Mouse (Mus musculus) lung, embryonic 15.5 days (tissue): ENCODE measurements at regions not wholly inside any gene's neighbourhood (a gene's known extent, or its start where the extent isn't known, plus 50 kb on each side); places are given as distances from the start of the nearest gene placed in this dataset.

Experiments used
- ATAC-seq: fragments of 200-750 bp; cut with Nextera tagmentation; 2 replicates; pipeline ENCODE4 v1.8.0; 2017; ENCODE audit warnings: moderate number of reproducible peaks, borderline replicate concordance; ENCODE audit not compliant: low FRiP score, low TSS enrichment; ENCODE audit errors: extremely low read depth
- H3K27ac ChIP-seq: fragments of 300-500 bp; sonication (generic); 2 replicates; pipeline ENCODE4 v1.5.1; 2015; ENCODE audit warnings: moderate library complexity, mild to moderate bottlenecking, inconsistent platforms
- H3K27me3 ChIP-seq: fragments of 300-500 bp; sonication (generic); 2 replicates; pipeline ENCODE4 v1.6.1; 2015; ENCODE audit warnings: inconsistent platforms
- H3K36me3 ChIP-seq: fragments of 300-500 bp; sonication (generic); 2 replicates; pipeline ENCODE4 v1.6.1; 2015; ENCODE audit warnings: inconsistent platforms
- H3K4me1 ChIP-seq: fragments of 300-500 bp; sonication (generic); 2 replicates; pipeline ENCODE4 v1.6.1; 2015; ENCODE audit warnings: inconsistent platforms
- H3K4me2 ChIP-seq: fragments of 300-500 bp; sonication (generic); 2 replicates; pipeline ENCODE4 v1.6.1; 2015; ENCODE audit warnings: inconsistent platforms, mild to moderate bottlenecking, moderate library complexity
- H3K4me3 ChIP-seq: fragments of 300-500 bp; sonication (generic); 2 replicates; pipeline ENCODE4 v1.5.1; 2015; ENCODE audit warnings: mild to moderate bottlenecking, inconsistent platforms
- H3K9ac ChIP-seq: fragments of 300-500 bp; sonication (generic); 2 replicates; pipeline ENCODE4 v1.6.1; 2015; ENCODE audit warnings: inconsistent platforms
- H3K9me3 ChIP-seq: fragments of 300-500 bp; sonication (generic); 2 replicates; pipeline ENCODE4 v1.6.1; 2016; ENCODE audit warnings: inconsistent platforms
- whole genome bisulfite sequencing: fragments of 180-500 bp; shearing (Covaris S2); methylation state at CpG from one replicate; pipeline ENCODE4 v1.1.7; 2015; 5-methylcytosine and 5-hydroxymethylcytosine counted together

DNA sequence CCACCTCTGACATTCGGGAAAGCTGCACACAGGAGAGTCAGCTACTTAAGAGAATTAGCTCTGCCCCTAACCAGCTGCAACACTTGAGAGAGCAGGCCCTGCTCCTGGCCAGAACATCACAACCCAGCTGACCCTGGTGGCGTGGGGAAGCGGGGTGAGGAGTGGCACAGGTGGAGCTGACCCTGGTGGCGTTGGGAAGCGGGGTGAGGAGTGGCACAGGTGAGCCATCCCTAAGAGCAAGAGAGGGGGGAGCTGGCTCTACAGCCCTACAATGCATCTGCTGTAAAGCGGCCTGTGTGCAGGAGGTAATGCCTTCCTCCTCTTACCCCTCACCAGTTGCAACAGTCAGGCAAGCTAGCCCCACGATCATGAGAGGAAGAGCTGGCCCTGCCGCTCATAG is 293.5 kb upstream of the N6amt1 start:
- Histone ChIP-seq H3K36me3 (no peaks in the 10 kb centered on the region), H3K4me1 (no peaks in the 10 kb centered on the region), H3K9me3 (no peaks in the 10 kb centered on the region), H3K4me2 (no peak overlapping the region), H3K27me3 (no peaks in the 10 kb centered on the region), H3K4me3 (no peak overlapping the region), H3K27ac (no peak overlapping the region), H3K9ac (no peak overlapping the region)
- 0 out of 2 replicates have a peak, but pooled peaks have one; percentile 19 for ATAC-seq
- WGBS, result 81% methylated on average over 8 of the region's 8 CpGs

DNA sequence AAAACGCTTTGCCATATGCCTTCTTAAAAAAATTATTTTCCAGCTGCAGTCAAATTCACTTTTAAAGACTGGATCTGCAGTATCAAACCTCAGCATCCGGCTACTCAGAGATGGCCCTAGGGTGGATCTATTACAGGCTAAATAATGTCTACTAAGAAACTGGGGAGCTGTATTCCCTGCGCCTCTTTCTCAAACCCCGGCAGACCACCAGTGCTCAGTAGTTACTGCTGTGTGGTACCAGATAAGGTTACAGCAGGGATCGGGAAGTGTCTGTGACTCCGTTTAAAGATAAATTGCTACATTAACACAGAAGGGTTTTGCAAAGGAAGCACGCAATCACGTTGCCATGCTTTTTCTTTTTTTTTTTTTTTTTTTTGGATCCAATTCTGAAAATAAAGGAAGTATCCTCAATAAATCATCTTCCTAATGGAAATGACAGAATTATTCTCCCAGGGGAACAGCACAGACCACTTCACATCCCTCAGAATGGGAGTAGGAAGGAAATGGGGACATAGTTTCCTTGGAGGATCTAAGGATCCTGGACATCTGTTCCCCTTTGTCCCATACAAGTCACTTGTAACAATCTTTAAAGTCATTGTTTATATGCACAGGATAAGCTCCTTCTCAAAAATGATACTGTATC is 304.1 kb upstream of the N6amt1 start:
- 48% methylated on average over 8 of the region's 8 CpGs for WGBS
- ATAC-seq, result peak; percentile 72
- no peak overlapping the region for H3K4me2 ChIP-seq
- no peak overlapping the region for H3K27ac ChIP-seq
- no peaks in the 10 kb centered on the region for H3K9me3 ChIP-seq
- H3K4me3 ChIP-seq, result no peak overlapping the region
- no peaks in the 10 kb centered on the region for H3K27me3 ChIP-seq
- H3K9ac ChIP-seq, result no peak overlapping the region
- no peaks in the 10 kb centered on the region; the same call in 1 of the 2 replicates for H3K4me1 ChIP-seq
- no peaks in the 10 kb centered on the region for H3K36me3 ChIP-seq

DNA sequence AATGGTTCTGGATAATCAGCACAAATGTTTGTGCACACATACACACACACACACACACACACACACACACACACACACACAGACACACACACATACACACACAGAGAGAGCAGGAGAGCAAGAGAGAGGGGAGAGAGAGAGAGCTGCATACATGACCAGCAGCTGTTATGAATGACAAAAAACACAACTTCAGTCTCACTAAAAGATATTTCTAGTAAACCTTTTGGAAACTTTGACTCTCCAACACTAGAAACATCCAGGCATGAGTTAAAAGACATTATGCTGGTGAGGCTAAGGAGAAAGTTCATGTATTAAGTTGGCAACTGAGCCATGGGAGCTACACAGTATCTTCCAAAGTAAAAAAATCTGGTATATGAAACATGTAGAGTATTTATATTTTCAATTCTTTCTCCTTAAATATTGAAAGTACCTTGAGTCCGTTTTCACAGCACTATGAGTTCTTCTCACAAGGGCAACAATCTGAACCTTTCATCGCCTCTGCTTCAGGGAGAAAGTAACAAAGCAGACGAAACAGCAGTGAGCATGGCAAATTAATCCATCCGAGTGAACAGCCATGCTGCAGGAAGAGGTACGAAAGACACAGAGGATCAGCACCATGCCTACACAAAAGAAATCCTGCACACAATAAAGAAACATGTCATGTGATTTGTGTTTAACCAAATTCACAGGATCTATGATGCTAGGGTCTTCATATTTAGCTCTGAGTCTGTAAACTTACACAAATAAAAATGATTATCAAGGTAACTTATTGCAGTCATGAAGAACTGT is 309.0 kb upstream of the N6amt1 start:
- no peaks in the 10 kb centered on the region; the same call in 1 of the 2 replicates for H3K4me1 ChIP-seq
- no peaks in the 10 kb centered on the region for H3K36me3 ChIP-seq
- 83% methylated on average over 5 of the region's 5 CpGs for WGBS
- no peak overlapping the region for H3K4me3 ChIP-seq
- no peaks in the 10 kb centered on the region for H3K9me3 ChIP-seq
- H3K27me3 ChIP-seq, result no peaks in the 10 kb centered on the region
- no peak for ATAC-seq
- no peak overlapping the region for H3K4me2 ChIP-seq
- no peak overlapping the region for H3K9ac ChIP-seq
- no peak overlapping the region for H3K27ac ChIP-seq

DNA sequence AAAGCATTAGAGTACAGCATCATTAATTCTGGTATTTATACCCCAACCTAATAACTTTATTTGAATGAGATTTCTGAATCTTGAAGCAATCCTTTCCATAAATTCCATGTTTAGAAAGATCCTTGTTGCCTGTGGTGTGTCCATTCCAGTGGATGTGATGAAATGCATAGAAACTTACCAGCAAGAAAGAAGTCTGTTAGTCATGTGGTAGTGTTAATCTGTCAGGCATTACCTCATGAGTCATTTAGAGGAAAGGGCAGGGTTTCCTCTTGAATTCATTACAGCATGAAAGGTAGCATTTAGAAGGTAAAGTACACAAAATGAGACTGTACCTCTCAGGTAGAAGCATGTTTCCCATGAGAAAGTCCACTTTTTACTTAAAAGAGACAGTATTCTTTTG is 310.3 kb upstream of the N6amt1 start:
- Histone ChIP-seq H3K4me2 (no peak overlapping the region), H3K27me3 (no peaks in the 10 kb centered on the region), H3K27ac (no peak overlapping the region), H3K4me1 (no peaks in the 10 kb centered on the region), H3K36me3 (no peaks in the 10 kb centered on the region), H3K9ac (no peak overlapping the region), H3K9me3 (no peaks in the 10 kb centered on the region), H3K4me3 (no peak overlapping the region)
- ATAC-seq, result no peak

DNA sequence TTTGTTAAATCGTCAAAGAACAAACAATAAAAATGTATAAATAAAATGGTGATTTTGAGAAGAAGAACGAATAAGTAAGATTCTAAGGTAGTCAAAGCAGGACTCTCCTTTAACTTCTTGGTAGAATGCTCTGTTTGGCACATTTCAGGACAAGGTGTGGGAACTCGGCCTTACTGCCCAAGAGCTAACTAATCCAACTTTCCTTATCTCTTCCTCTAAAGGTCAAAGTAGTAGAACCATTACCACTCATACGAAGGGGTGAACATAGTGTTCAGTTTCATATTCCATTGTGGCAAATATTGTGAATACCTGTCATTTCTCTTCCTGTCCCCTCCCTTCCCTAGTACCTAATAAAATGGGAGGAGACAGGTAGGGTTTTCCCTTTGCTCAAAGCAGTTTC is 313.6 kb upstream of the N6amt1 start:
- Histone ChIP-seq H3K4me1 (no peaks in the 10 kb centered on the region), H3K4me2 (no peak overlapping the region), H3K9me3 (no peaks in the 10 kb centered on the region), H3K27me3 (no peaks in the 10 kb centered on the region), H3K4me3 (no peak overlapping the region), H3K27ac (no peak overlapping the region), H3K36me3 (no peaks in the 10 kb centered on the region), H3K9ac (no peak overlapping the region)
- WGBS, result 70% methylated on average over 4 of the region's 4 CpGs
- no peak for ATAC-seq

DNA sequence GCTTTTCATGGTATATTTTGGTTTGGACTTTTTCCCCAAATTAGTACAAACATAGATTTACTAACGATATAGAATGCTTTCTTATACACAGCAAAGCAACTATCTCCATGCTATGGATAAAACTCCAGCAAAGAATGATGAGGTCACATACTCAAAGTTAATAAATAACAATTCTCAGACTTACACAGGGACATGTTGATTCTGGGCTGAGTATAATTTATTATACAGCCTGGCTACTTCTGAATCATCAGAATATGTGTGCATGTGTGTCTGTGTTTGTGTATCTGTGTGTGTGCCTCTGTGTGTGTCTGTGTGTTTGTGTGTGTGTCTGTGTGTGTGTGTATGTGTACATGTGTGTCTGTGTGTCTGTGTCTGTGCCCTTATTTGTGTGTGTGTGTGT is 314.1 kb upstream of the N6amt1 start:
- H3K9me3 ChIP-seq, result no peaks in the 10 kb centered on the region
- no peaks in the 10 kb centered on the region for H3K4me1 ChIP-seq
- H3K36me3 ChIP-seq, result no peaks in the 10 kb centered on the region
- no peak overlapping the region for H3K9ac ChIP-seq
- no peak overlapping the region for H3K27ac ChIP-seq
- no peak for ATAC-seq
- H3K4me2 ChIP-seq, result no peak overlapping the region
- H3K4me3 ChIP-seq, result no peak overlapping the region
- H3K27me3 ChIP-seq, result no peaks in the 10 kb centered on the region
- WGBS, result 76% methylated on average over 1 of the region's 1 CpGs

DNA sequence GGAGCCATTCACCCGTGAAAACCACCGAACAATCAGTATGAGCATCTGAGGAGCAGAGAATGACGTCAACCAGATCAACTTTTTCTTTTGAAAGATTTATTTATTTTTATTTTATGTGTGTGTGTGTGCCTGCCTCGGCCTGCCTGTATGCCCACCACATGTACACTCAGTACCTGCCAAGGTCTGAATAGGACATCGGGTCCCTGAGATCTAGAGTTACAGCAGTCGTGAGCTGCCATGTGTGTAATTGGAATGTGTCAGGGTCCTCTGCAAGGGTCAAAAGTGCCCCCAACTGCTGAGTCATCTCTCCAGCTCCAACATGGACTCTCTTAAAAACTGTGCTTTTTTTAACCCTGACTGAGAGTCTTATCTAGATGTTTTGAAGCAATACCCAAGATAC is 316.9 kb upstream of the N6amt1 start:
- no peak for ATAC-seq
- WGBS, result 78% methylated on average over 6 of the region's 6 CpGs
- no peak overlapping the region for H3K9ac ChIP-seq

DNA sequence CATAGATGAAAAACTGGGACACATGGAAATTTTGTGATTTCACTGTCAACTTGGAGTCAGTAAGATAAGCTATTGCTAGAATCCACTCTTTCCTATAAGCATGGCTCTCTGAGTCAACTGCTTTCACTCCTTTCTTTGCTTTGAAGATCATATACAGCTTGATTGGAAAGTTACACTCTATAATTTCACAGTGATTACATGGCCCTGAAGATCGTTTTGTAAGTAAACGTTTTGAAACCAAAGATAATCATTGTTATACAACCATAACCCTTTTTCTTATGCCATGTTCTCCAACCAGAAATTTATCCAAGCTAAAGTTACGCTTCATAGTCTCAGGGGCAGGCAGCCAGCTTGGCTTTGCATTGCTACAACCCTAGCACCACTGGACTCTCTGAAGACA is 322.1 kb upstream of the N6amt1 start:
- H3K27me3 ChIP-seq, result no peaks in the 10 kb centered on the region
- H3K9ac ChIP-seq, result no peak overlapping the region
- ATAC-seq, result no peak
- no peaks in the 10 kb centered on the region for H3K36me3 ChIP-seq
- no peak overlapping the region for H3K4me3 ChIP-seq
- no peak overlapping the region for H3K27ac ChIP-seq
- H3K4me1 ChIP-seq, result no peaks in the 10 kb centered on the region
- 42% methylated on average over 3 of the region's 3 CpGs for WGBS
- H3K4me2 ChIP-seq, result no peak overlapping the region
- no peaks in the 10 kb centered on the region for H3K9me3 ChIP-seq

More for the DNA sequence above, 316.9 kb upstream of the N6amt1 start:
- Histone ChIP-seq H3K4me2 (no peak overlapping the region), H3K9me3 (no peaks in the 10 kb centered on the region), H3K27ac (no peak overlapping the region), H3K4me3 (no peak overlapping the region), H3K27me3 (no peaks in the 10 kb centered on the region), H3K36me3 (no peaks in the 10 kb centered on the region), H3K4me1 (no peaks in the 10 kb centered on the region)

DNA sequence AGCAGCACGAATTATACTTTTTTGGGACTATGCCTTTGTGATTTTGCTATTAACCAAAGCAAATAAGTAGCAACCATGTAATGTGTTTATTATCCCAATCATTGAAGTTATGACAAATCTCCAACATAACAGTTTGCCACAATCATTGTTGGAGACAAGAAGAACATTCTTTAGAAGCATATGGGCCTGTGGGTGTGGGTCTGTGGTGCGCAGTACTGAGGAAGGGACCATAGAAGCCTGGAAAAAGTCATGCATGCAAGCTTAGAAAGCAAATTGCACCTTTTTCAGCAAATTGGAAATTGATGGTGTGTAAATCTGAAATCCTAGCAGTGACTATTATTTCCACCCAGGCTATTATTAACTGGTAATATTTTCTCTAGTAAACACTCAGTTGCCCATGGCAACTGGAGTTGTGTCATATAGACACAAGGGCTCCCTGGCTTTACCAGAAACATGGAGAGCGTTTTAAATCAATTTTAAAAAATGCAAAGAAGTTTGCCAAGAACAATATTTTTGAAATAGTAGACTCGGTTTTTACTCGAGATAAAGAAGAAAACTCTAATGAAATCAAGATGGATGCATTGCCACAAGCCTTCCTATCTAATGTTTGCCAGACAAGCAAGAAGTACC is 325.4 kb upstream of the N6amt1 start:
- no peak for ATAC-seq
- Histone ChIP-seq H3K27ac (no peak overlapping the region), H3K27me3 (no peaks in the 10 kb centered on the region), H3K9me3 (no peaks in the 10 kb centered on the region), H3K4me3 (no peak overlapping the region), H3K9ac (no peak overlapping the region), H3K36me3 (no peaks in the 10 kb centered on the region), H3K4me1 (no peaks in the 10 kb centered on the region), H3K4me2 (no peak overlapping the region)
- 67% methylated on average over 5 of the region's 5 CpGs for WGBS

DNA sequence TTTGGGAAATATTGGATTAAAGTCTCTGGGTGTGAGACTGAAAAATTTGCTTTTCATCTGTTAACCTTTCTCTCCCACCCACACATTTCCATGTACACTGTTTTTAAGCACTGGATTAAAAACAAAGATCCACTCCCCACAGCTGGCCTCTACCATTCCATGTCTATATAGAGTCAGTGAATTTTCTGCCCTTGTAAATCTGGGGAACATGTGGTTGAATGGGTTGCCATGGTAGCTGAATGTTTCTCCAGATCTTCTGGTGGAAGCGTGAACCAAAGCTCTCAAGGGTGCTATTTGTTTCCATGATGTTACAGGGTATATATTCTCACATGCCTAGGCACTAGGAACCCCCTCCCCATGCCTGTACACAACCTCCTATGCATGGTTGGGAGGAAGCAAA is 326.4 kb upstream of the N6amt1 start:
- Histone ChIP-seq H3K27ac (no peak overlapping the region), H3K4me2 (no peak overlapping the region), H3K9ac (no peak overlapping the region), H3K27me3 (no peaks in the 10 kb centered on the region), H3K36me3 (no peaks in the 10 kb centered on the region), H3K4me3 (no peak overlapping the region), H3K4me1 (no peaks in the 10 kb centered on the region), H3K9me3 (no peaks in the 10 kb centered on the region)
- ATAC-seq, result no peak
- 65% methylated on average over 1 of the region's 1 CpGs for WGBS

DNA sequence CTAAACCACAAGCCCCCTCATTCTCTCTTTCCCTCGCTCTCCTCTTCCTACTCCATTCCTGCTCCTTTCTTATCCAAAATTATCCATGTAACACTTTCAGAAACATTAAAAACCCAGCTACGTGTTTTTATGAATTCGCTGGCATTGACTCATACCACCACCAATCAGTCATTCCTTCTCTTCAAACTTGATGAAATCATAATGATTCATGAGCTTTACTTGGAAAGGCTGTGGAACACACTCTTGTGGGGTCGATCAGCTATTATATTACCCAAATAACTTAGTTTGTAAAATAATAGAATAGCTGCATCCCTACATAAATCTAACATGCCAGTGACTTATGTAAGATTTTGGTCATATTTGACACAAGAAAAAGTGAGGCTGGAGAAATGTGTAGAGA is 331.9 kb upstream of the N6amt1 start:
- 85% methylated on average over 4 of the region's 4 CpGs for WGBS
- Histone ChIP-seq H3K9me3 (no peaks in the 10 kb centered on the region), H3K27me3 (no peaks in the 10 kb centered on the region), H3K4me2 (no peak overlapping the region), H3K27ac (no peak overlapping the region), H3K4me3 (no peak overlapping the region), H3K36me3 (no peaks in the 10 kb centered on the region), H3K9ac (no peak overlapping the region), H3K4me1 (no peaks in the 10 kb centered on the region)
- no peak for ATAC-seq

DNA sequence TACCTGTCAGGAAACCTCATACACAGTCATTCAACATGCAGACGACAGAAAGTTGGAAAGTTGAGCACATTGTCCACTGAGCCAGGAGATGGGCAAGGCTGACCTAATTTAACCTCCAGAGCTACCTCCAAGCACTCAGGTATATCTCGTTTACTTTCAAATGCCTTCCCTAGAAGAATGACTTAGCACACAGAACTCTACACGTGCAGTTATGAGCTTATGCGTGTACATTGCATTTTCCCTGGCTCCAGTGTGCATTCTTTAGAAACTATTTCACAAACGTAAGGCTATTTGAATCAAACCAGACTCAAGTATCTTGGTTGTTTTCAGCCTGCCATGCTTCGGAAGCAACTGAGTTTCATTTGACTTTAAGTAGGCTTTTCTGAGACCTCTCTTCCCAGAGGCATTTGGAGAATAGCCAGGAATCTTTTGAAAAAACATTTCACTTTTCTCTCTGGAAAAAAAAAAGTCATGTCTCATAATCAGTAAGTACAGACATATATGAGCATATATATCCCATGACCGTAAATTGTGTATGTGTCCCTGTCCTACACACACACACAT is 336.8 kb upstream of the N6amt1 start:
- H3K9me3 ChIP-seq, result no peaks in the 10 kb centered on the region
- WGBS, result 52% methylated on average over 7 of the region's 7 CpGs
- H3K4me1 ChIP-seq, result no peaks in the 10 kb centered on the region
- no peak for ATAC-seq
- H3K4me2 ChIP-seq, result no peak overlapping the region
- no peak overlapping the region for H3K4me3 ChIP-seq
- H3K9ac ChIP-seq, result no peak overlapping the region
- no peak overlapping the region for H3K27ac ChIP-seq
- H3K27me3 ChIP-seq, result no peaks in the 10 kb centered on the region
- no peaks in the 10 kb centered on the region for H3K36me3 ChIP-seq
